18 mouse cellular contexts compared by ENCODE assay signal in the genomic region with DNA sequence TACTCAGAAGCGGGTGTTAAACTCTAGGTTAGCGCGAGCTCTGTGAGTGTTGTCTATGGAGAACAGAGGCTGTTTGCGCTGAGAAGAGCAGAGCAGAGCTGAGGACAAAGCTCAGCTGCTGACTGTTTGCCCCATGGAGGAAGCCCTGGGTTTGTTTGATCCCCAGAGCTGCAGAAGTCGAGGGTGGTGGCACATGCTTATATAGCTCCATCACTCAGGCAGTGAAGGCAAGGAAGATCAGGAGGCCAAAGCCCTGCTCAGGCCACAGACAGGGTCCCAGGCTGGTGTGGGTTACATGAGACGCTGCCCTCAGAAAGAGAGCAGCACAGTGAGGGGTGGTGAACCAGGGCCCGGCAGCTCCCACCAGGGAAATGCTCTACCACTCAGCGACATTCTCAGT. TPM values are rescaled to one million over a fixed set of nuclear protein-coding genes. Genes with fewer than 3 reads are reported as not detected.
DNase-seq lines count a peak whose midpoint lies in the region; ATAC-seq lines count a peak whose summit lies in the region.
"Had no signal": no experiment of that assay in that cellular context is flagged by ENCODE, and none has a peak within 500 bp of the region (broad histone marks: within the 10 kb centered on the region; RNA-seq: fewer than 3 reads in every experiment).

No protein-coding gene starts in this region.

- no peak for DNase-seq in forebrain, embryonic 11.5 days (ENCODE audit: low spot score)
- DNase-seq in kidney, postnatal 4 days = no peak
- no peak for DNase-seq in neural tube, embryonic 10.5 days (ENCODE audit: extremely low spot score, low spot score)
- no peak for DNase-seq in cerebellum, adult 11-12 months
- DNase-seq in urinary bladder, adult 2 months (ENCODE audit: low spot score) = no peak
- DNase-seq: adrenal gland, postnatal 36 days; cerebellum, postnatal 14 days; gastrocnemius, postnatal 10 days; heart, postnatal 4 days; layer of hippocampus, postnatal 36 days had no signal

- no peaks in the 10 kb centered on the region for H3K9me3 ChIP-seq in forebrain, embryonic 15.5 days
- H3K9me3 ChIP-seq in forebrain, embryonic 11.5 days (ENCODE audit: control insufficient read depth, low read length) = no peaks in the 10 kb centered on the region
- H3K9me3 ChIP-seq in kidney, embryonic 15.5 days (replicated peaks) = no peaks in the 10 kb centered on the region
- H3K9me3 ChIP-seq in neural tube, embryonic 13.5 days = no peaks in the 10 kb centered on the region
- H3K9me3 ChIP-seq: limb, embryonic 10.5 days; liver, embryonic 15.5 days had no signal

- ATAC-seq in forebrain, embryonic 15.5 days (replicated peaks) = peak; percentile 5; the same call in 1 of the 2 replicates
- no peak for ATAC-seq in forebrain, embryonic 11.5 days (replicated peaks; ENCODE audit: low FRiP score)
- 0 out of 2 replicates have a peak, but pooled peaks have one; percentile 36 for ATAC-seq in kidney, embryonic 15.5 days (replicated peaks; ENCODE audit: low FRiP score)
- ATAC-seq in neural tube, embryonic 13.5 days (ENCODE audit: low read depth) = no peak
- ATAC-seq: intestine, embryonic 16.5 days had no signal

- H3K4me2 ChIP-seq in forebrain, embryonic 15.5 days (replicated peaks) = no peak overlapping the region
- H3K4me2 ChIP-seq in forebrain, embryonic 11.5 days (ENCODE audit: low read depth, low read length, severe bottlenecking) = no peak overlapping the region
- no peak overlapping the region for H3K4me2 ChIP-seq in kidney, embryonic 15.5 days
- no peak overlapping the region for H3K4me2 ChIP-seq in neural tube, embryonic 13.5 days
- H3K4me2 ChIP-seq: heart, embryonic 11.5 days; liver, embryonic 15.5 days had no signal

- H3K9ac ChIP-seq in forebrain, embryonic 15.5 days (replicated peaks) = no peak overlapping the region
- no peak overlapping the region for H3K9ac ChIP-seq in forebrain, embryonic 11.5 days (ENCODE audit: low read length)
- no peak overlapping the region for H3K9ac ChIP-seq in kidney, embryonic 15.5 days
- no peak overlapping the region for H3K9ac ChIP-seq in neural tube, embryonic 13.5 days
- H3K9ac ChIP-seq: liver, embryonic 15.5 days had no signal

- WGBS in forebrain, embryonic 15.5 days = 72% methylated on average over 8 of the region's 8 CpGs
- WGBS in forebrain, embryonic 11.5 days = 86% methylated on average over 8 of the region's 8 CpGs
- 78% methylated on average over 8 of the region's 8 CpGs for WGBS in kidney, embryonic 15.5 days
- WGBS in neural tube, embryonic 13.5 days = 85% methylated on average over 8 of the region's 8 CpGs

- peaks cover 8% of the 10 kb centered on the region; the same call in 1 of the 2 replicates for H3K36me3 ChIP-seq in forebrain, embryonic 15.5 days
- no peaks in the 10 kb centered on the region for H3K36me3 ChIP-seq in forebrain, embryonic 11.5 days (ENCODE audit: control insufficient read depth, insufficient read depth, low read length)
- H3K36me3 ChIP-seq in kidney, embryonic 15.5 days = peaks cover 56% of the 10 kb centered on the region
- H3K36me3 ChIP-seq in neural tube, embryonic 13.5 days = peaks cover 76% of the 10 kb centered on the region

- H3K4me3 ChIP-seq in forebrain, embryonic 15.5 days = no peak overlapping the region
- no peak overlapping the region for H3K4me3 ChIP-seq in forebrain, embryonic 11.5 days (ENCODE audit: low read depth, low read length)
- H3K4me3 ChIP-seq in kidney, embryonic 15.5 days (replicated peaks) = no peak overlapping the region
- H3K4me3 ChIP-seq in neural tube, embryonic 13.5 days = no peak overlapping the region
- H3K4me3 ChIP-seq: limb, embryonic 10.5 days; liver, embryonic 15.5 days had no signal

- no peak overlapping the region for H3K27ac ChIP-seq in forebrain, embryonic 15.5 days (replicated peaks)
- H3K27ac ChIP-seq in forebrain, embryonic 11.5 days (ENCODE audit: low read depth, low read length) = no peak overlapping the region
- no peak overlapping the region for H3K27ac ChIP-seq in kidney, embryonic 15.5 days
- peak overlapping the region; percentile 33; the same call in 1 of the 2 replicates for H3K27ac ChIP-seq in neural tube, embryonic 13.5 days (replicated peaks)
- H3K27ac ChIP-seq: limb, embryonic 10.5 days; liver, embryonic 15.5 days had no signal

- peaks cover 15% of the 10 kb centered on the region for H3K4me1 ChIP-seq in forebrain, embryonic 15.5 days
- no peaks in the 10 kb centered on the region for H3K4me1 ChIP-seq in forebrain, embryonic 11.5 days (replicated peaks; ENCODE audit: control insufficient read depth, insufficient read depth, low read length)
- peaks cover 3% of the 10 kb centered on the region; the same call in 1 of the 2 replicates for H3K4me1 ChIP-seq in kidney, embryonic 15.5 days
- peaks cover 10% of the 10 kb centered on the region for H3K4me1 ChIP-seq in neural tube, embryonic 13.5 days (replicated peaks)
- H3K4me1 ChIP-seq: limb, embryonic 10.5 days had no signal

- no peaks in the 10 kb centered on the region for H3K27me3 ChIP-seq in forebrain, embryonic 15.5 days
- H3K27me3 ChIP-seq in forebrain, embryonic 11.5 days (ENCODE audit: control insufficient read depth, insufficient read depth, low read length) = no peaks in the 10 kb centered on the region
- no peaks in the 10 kb centered on the region for H3K27me3 ChIP-seq in kidney, embryonic 15.5 days
- no peaks in the 10 kb centered on the region for H3K27me3 ChIP-seq in neural tube, embryonic 13.5 days
- H3K27me3 ChIP-seq: liver, embryonic 15.5 days had no signal

RNA-seq across cellular contexts. Expression of a gene that starts 38.4 kb away (rescaled TPM):
- polyA plus RNA-seq in forebrain, embryonic 15.5 days (2015; fragmentation: Nextera tagmentation; extraction: Ambion mirVana) = not detected in 2 replicates
- 0.17 TPM in 1 of 2 replicates, not detected in the other for polyA plus RNA-seq in forebrain, embryonic 11.5 days (2014; fragmentation: Nextera tagmentation; extraction: Ambion mirVana)
- polyA plus RNA-seq in kidney, embryonic 15.5 days (2015; fragmentation: Nextera tagmentation; extraction: Ambion mirVana) = 1.1 and 1.3 TPM in 2 replicates
- not detected in 2 replicates for polyA plus RNA-seq in neural tube, embryonic 13.5 days (2015; fragmentation: Nextera tagmentation; extraction: Ambion mirVana)
- polyA plus RNA-seq in urinary bladder, adult 2 months (2012; rRNA removed) = 9.7 and 13.3 TPM in 2 replicates
- polyA plus RNA-seq: neural tube, embryonic 11.5 days had no signal

Comparison
In these comparisons a context has a peak if more than half of its experiments do, and no peak if none do; other contexts are left out.
1. ATAC-seq: peak in forebrain, embryonic 15.5 days (single experiment) and kidney, embryonic 15.5 days (single experiment); none in forebrain, embryonic 11.5 days (single experiment) and neural tube, embryonic 13.5 days (single experiment).